Mouse (Mus musculus) G1E-ER4 (cell line): ENCODE data around the gene Tuba1a. TPM values are rescaled to one million over a fixed set of nuclear protein-coding genes. Genes with fewer than 3 reads are reported as not detected.

Source experiments
- GATA1 ChIP-seq: IDR thresholded peaks from one replicate; pipeline ENCODE4 v1.8.0; 2012; ENCODE audit warnings: low read length, inconsistent platforms
- polyA plus RNA-seq: library from polyadenylated mRNA; stranded (reverse); fragments of >175 nt; gene quantifications from 2 replicates; pipeline ENCODE4 v1.2.3, GENCODE M21; 2012

Tuba1a gene
- polyA plus RNA-seq, 1 experiment = 2.5 TPM

DNA sequence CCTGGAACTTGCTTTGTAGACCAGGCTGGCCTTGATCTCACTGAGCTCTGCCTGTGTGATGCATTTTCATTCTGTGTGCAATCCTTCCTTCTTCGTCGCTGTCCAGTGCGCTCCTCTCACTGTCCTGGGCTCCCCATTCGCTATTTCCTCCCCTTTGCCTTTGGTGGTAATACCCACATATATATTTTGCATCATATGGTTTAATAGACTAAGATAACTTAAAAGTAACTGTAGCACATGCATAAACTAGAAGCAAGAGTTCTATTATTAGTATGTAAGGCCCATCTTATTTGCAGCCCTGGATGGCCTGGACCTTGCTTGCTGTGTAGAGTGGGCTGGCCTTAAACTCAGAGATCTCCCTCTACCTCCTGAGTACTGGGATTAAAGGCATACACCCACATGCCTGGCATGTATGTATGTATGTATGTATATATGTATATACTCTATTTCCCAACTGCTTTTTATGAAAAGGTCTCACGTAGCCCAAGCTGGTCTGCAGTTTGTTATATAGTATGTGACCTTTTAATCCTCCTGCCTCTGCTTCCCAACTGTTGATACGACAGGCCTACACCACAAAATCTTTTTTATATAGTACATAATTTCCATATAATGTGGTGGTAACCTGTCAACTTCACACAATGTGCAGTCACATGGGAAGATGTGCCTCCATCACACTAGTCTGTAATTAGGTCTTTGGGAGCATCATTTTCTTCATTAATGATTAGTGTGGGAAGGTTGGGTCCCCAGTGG lies 4.5 kb downstream of the Tuba1a start:
- no peak for TF ChIP-seq GATA1

GRCm38 (mm10) chr15:98948382-98948781 lies 5.1 kb downstream of the Tuba1a start:
- no peak for TF ChIP-seq GATA1

- no peak for TF ChIP-seq GATA1
Measured at GRCm38 (mm10) chr15:98947884-98948283, 5.6 kb downstream of the Tuba1a start.

GRCm38 (mm10) chr15:98943133-98943532 lies 10.4 kb downstream of the Tuba1a start:
- no peak for TF ChIP-seq GATA1

GRCm38 (mm10) chr15:98942081-98942480 lies 11.4 kb downstream of the Tuba1a start:
- no peak for TF ChIP-seq GATA1

- no peak for TF ChIP-seq GATA1
Measured at GRCm38 (mm10) chr15:98941539-98941938, 12.0 kb downstream of the Tuba1a start.

DNA sequence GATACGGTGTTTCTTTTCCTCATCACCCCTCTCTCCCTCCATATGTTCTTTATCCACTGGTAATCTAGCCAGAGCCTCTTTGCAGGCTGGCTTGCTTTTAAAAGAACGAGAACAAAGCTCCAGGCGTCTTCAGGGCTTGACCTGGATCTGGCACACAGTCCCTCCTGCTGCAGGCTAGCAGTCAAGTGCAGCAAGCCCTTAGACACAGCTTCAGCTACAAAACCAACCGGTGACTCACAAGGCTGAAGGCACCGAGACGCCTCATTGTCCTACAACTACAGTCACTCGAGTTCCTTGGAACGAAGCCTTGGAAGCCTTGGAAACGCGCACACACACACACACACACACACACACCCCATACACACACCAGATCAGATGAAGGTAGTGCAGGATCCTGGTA lies 12.7 kb downstream of the Tuba1a start:
- no peak for TF ChIP-seq GATA1

DNA sequence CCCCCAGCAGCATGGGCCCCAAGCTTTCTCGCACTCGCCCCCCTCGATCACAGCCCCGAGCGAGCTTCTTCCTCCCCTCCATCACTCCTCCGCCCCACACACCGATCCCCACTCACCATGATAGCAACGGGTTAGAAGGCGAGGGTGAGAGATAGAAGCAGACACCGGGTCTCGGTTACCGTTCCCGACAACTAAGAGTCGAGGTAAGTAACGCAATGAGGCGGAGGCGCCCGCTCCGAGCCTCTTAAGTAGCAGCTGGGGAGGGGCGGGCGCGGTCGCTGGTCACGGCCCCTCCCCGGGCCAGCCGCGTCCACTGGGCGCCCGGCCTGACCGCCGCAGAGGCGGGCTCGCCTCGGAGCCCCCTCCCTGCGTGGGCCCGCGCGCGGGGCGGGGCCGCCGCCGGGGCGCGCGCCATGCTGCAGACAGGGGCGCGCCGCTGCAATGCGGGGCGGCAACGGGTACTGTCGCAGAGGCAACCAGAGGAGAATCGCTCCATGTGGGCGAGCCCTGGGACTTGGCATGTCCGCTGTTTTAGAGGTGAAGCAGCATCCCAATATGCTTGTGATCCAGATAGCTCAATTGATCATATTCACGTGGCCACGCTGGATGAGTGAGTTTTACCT lies 19.2 kb downstream of the Tuba1a start, which contains the start of gene Tuba1b:
TSS of gene Tuba1b (minus strand) at position 349 of the 623 bp plus-strand sequence.
- TF ChIP-seq GATA1 = no peak

DNA sequence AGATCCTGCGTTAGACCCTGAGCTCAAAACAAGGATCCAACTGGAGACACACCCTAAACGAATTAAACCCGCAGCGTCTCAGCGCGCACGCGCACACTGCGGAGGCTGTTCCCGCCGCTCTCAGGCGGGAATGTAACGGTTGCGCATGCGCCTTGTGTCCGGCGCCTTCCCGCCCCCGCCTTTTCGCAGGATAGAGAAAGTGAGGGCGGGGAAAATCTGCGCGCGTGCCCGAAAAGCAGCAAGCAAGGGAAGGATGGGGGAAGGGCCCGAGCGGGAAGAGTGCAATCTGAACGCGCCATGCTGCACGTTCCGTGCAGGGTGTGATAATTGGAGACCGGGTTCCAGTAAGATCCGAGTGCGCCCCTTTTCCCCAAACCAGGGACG lies 19.7 kb downstream of the Tuba1a start:
- no peak for TF ChIP-seq GATA1

DNA sequence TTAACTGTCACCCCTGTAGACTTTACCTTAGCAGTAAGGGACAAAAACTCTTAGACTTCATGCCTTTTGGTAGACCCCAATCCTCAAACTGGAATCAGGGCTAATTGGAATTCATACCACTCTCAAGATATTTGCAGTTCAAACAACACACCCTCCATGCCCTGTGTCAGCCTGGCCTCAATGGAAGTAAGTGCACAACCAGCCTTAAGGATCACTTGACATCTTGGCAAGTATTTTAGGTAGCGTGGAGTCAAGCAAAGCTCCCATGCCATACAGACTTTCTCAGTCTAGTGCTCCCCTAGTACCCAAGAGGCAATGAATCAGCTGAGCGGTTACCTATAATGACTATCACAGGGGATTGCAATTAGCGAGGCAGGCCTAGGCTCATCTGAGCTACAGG lies 22.5 kb downstream of the Tuba1a start:
- TF ChIP-seq GATA1 = no peak

DNA sequence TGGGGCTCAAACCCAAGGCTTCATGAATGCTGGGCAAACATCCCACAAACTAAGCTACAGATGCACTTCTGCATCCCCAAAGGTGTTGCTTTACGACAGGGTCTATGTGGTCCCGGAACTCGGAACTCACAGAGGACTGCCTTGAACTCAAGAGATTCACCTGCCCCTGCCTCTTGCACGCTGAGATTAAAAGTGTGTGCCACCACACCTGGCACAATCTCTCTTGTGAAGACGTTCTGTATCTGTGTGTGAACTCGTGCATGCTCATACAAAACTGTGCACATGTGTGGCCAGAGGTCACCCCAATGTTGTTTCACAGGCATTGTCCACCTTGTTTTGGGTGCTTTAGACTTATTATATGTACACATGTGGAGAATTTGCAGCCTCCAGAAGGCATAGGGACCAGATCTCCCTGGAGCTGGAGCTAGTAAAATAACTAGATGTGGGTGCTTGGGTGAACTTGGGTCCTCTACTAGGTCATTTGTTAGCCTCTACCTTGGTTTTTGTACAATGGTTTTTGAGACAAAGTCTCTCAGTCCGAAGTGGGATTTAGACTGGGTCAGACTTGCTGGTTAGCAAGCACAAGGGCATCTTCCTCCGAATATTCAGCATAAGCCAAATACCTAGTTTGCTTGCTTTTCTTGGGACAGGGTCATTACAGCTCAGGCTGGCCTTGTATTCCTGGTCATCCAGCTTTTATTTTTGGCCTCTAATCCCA lies 23.3 kb downstream of the Tuba1a start:
- TF ChIP-seq GATA1 = no peak

DNA sequence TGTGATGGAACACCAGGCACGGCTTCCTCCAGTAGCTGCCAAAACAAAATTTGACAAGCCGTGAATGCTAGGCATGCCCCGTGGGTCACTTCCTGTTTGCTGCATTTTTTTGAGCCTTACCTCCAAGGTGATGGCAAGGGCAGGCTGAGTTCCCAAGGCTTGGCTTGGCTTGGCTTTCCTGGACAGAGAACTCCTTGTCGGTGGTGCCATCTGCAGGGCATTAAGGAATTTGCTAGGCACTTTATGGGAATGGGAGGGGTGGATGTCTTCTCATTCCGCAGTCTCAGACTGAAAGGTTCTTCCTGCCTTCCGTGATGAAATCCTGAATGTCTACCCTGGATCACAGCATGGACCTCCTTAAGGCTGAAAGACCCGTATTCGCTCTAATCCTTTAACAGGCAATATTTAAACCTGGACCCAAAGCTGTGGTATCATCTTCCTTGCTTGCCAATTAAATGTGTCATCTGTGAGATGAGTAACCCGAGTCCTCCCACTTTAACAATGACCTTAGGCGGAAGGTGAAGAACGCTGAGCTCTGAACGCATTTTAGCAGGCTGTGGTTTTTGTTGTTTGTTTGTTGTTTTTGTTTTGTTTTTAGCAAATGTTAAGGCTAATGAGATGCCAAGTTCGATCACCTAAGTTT lies 24.8 kb downstream of the Tuba1a start:
- TF ChIP-seq GATA1 = no peak

GRCm38 (mm10) chr15:98927566-98927965 lies 25.9 kb downstream of the Tuba1a start:
- TF ChIP-seq GATA1 = no peak

DNA sequence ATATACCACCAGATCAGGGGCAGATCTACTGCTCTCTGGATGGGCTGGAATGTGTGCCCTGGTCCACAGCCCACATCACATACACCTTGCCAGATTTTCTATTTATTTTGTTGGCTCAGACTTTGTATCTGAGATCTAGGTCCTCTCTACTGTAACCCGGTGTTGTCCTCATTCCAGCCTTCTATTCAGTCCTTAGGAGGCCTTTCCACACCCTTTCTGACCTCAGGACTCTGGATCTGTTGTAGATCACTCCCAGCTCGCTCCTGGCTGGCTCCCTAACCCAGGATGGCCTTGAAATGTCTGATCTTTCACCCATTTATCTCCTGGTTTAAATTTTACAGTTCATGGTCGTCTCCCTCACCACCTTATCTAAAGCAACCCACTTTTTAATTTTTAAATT lies 28.8 kb downstream of the Tuba1a start:
- TF ChIP-seq GATA1 = no peak

- TF ChIP-seq GATA1 = no peak
Measured at GRCm38 (mm10) chr15:98923031-98923537, 30.4 kb downstream of the Tuba1a start.

- no peak for TF ChIP-seq GATA1
Measured at GRCm38 (mm10) chr15:98922581-98922980, 30.9 kb downstream of the Tuba1a start.
